Mouse (Mus musculus): ENCODE measurements around the gene Rpl23. TPM values are rescaled to one million over a fixed set of nuclear protein-coding genes. Genes with fewer than 3 reads are reported as not detected.

Rpl23 gene
- total and polyA plus RNA-seq, 3 experiments = 921 to 2,072 TPM; not detected in 1

DNA sequence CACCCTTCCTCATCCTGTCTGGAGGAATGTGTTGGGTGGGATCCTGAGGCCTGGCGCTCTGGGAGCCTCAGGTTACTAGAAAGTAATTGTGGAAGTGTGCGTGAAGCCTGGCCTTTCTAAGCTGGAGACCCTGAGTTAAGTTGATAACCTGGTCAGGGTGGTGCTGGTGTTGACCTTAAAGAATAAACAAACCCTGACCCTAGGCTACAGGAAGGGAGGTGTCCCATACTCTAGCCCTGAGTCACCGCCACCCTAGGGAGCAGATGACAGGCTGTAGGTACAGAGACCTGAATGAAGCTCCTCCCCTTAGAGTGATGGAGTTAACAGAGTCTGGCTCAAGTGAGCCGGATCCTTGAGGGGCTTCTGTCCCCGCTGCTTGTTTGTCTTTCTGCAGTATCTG lies 21.6 kb upstream of the Rpl23 start:
- Histone ChIP-seq H3K27me3 (ENCODE audit: control insufficient read depth in 1 of 2, insufficient read depth in 2 of 2, low read length in 2 of 2) (no peaks in the 10 kb centered on the region), H3K9ac (ENCODE audit: control insufficient read depth, low read depth, low read length, poor library complexity, severe bottlenecking) (no peak overlapping the region), H3K4me3 (ENCODE audit: control insufficient read depth in 1 of 2, insufficient read depth in 1 of 2, low read depth in 2 of 2, low read length in 2 of 2) (no peak overlapping the region), H3K9me3 (replicated peaks; ENCODE audit: insufficient read depth, low read length) (no peaks in the 10 kb centered on the region), H3K79me2 (ENCODE audit: control insufficient read depth, insufficient read depth, low read length, poor library complexity) (peaks cover 13% of the 10 kb centered on the region; the same call in 1 of the 2 replicates), H3K27ac (ENCODE audit: control insufficient read depth, low read depth, low read length) (no peak overlapping the region), H3K4me1 (ENCODE audit: control insufficient read depth in 1 of 2, insufficient read depth in 2 of 2, low read length in 2 of 2) (peaks cover 2 to 18% of the 10 kb centered on the region in 2 experiments; a peak in 3 of 4 replicates), H3K36me3 (ENCODE audit: control insufficient read depth in 1 of 2, insufficient read depth in 2 of 2, low read length in 2 of 2) (peaks cover 0 to 12% of the 10 kb centered on the region in 2 experiments; a peak in 2 of 4 replicates)
- DNase-seq (ENCODE audit: low read depth, low spot score) = no peak
- no peak for TF ChIP-seq NELFE (IDR thresholded peaks at IDR 0.05; ENCODE audit: low read depth, low read length)
- no peak for TF ChIP-seq UBTF (IDR thresholded peaks at IDR 0.05; ENCODE audit: borderline replicate concordance, insufficient read depth, low read depth, low read length)
- TF ChIP-seq ELF1 (IDR thresholded peaks at IDR 0.05; ENCODE audit: low read depth, low read length) = no peak
- TF ChIP-seq POLR2AphosphoS2 (IDR thresholded peaks at IDR 0.05; ENCODE audit: low read length) = no peak
- no peak for TF ChIP-seq TAL1 (IDR thresholded peaks at IDR 0.05; ENCODE audit: low read length)
- no peak for TF ChIP-seq BHLHE40 (IDR thresholded peaks at IDR 0.05; ENCODE audit: borderline replicate concordance, low read depth, low read length)
- no peak for TF ChIP-seq MYC (IDR thresholded peaks at IDR 0.05; ENCODE audit: low read depth, low read length)
- no peak for TF ChIP-seq E2F4 (IDR thresholded peaks at IDR 0.05; ENCODE audit: borderline replicate concordance, low read depth, low read length)
- TF ChIP-seq SIN3A (IDR thresholded peaks at IDR 0.05; ENCODE audit: low read length) = no peak
- no peak for TF ChIP-seq MXI1 (IDR thresholded peaks at IDR 0.05; ENCODE audit: low read depth, low read length)
- no peak for TF ChIP-seq TBP (IDR thresholded peaks at IDR 0.05; ENCODE audit: low read depth, low read length)
- no peak for TF ChIP-seq MAX (IDR thresholded peaks at IDR 0.05; ENCODE audit: low read length)
- TF ChIP-seq USF1 (IDR thresholded peaks at IDR 0.05; ENCODE audit: low read depth, low read length) = no peak

DNA sequence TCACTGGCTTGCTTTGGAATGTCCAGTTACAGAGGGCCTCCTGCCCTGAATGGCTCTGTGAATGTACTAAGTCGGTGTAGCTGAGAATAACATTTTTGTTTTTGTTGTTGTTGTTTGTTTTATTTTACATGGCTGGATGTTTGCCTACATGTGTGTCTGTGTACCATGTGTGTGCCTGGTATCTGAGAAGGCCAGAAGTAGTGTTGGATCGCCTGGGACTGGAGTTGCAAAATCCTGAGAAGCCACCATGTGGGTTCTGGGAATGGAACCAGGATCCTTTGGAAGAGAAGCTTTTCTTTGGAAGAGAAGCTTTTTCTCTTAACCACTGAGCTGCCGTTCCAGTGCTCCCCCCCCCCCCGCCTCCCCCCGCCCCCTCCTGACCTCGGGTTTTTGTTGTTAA lies 20.3 kb upstream of the Rpl23 start:
- DNase-seq (ENCODE audit: low read depth, low spot score) = no peak
- Histone ChIP-seq H3K27ac (ENCODE audit: control insufficient read depth, low read depth, low read length) (no peak overlapping the region), H3K9ac (ENCODE audit: control insufficient read depth, low read depth, low read length, poor library complexity, severe bottlenecking) (no peak overlapping the region)

DNA sequence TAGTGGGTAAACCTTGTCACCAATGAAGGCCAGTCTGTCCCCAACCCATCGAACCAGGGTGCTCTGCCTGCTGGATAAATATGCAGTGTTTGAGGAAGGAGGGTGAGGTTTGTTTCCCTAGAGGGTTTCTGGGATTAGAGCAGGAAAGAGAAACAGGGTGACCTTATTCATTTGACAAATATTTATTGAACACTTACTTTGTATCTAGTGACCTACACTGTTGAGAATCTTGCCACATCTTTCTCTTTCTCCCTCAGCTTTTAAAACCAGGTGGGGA lies 19.9 kb upstream of the Rpl23 start:
- Histone ChIP-seq H3K4me1 (ENCODE audit: control insufficient read depth in 1 of 2, insufficient read depth in 2 of 2, low read length in 2 of 2) (peaks cover 2 to 18% of the 10 kb centered on the region in 2 experiments; a peak in 3 of 4 replicates), H3K79me2 (ENCODE audit: control insufficient read depth, insufficient read depth, low read length, poor library complexity) (peaks cover 13% of the 10 kb centered on the region; the same call in 1 of the 2 replicates), H3K27me3 (ENCODE audit: control insufficient read depth in 1 of 2, insufficient read depth in 2 of 2, low read length in 2 of 2) (no peaks in the 10 kb centered on the region), H3K9me3 (replicated peaks; ENCODE audit: insufficient read depth, low read length) (no peaks in the 10 kb centered on the region), H3K36me3 (ENCODE audit: control insufficient read depth in 1 of 2, insufficient read depth in 2 of 2, low read length in 2 of 2) (peaks cover 0 to 12% of the 10 kb centered on the region in 2 experiments; a peak in 2 of 4 replicates), H3K9ac (ENCODE audit: control insufficient read depth, low read depth, low read length, poor library complexity, severe bottlenecking) (no peak overlapping the region), H3K27ac (ENCODE audit: control insufficient read depth, low read depth, low read length) (no peak overlapping the region), H3K4me3 (ENCODE audit: control insufficient read depth in 1 of 2, insufficient read depth in 1 of 2, low read depth in 2 of 2, low read length in 2 of 2) (no peak overlapping the region)
- TF ChIP-seq ZMIZ1 (IDR thresholded peaks at IDR 0.05; ENCODE audit: low read depth, low read length) (no peak), NELFE (IDR thresholded peaks at IDR 0.05; ENCODE audit: low read depth, low read length) (no peak)
- DNase-seq (ENCODE audit: low read depth, low spot score) = no peak

More for the DNA sequence above, 20.3 kb upstream of the Rpl23 start:
- Histone ChIP-seq H3K79me2 (ENCODE audit: control insufficient read depth, insufficient read depth, low read length, poor library complexity) (peaks cover 13% of the 10 kb centered on the region; the same call in 1 of the 2 replicates), H3K36me3 (ENCODE audit: control insufficient read depth in 1 of 2, insufficient read depth in 2 of 2, low read length in 2 of 2) (peaks cover 0 to 12% of the 10 kb centered on the region in 2 experiments; a peak in 2 of 4 replicates), H3K4me1 (ENCODE audit: control insufficient read depth in 1 of 2, insufficient read depth in 2 of 2, low read length in 2 of 2) (peaks cover 2 to 18% of the 10 kb centered on the region in 2 experiments; a peak in 3 of 4 replicates), H3K27me3 (ENCODE audit: control insufficient read depth in 1 of 2, insufficient read depth in 2 of 2, low read length in 2 of 2) (no peaks in the 10 kb centered on the region), H3K9me3 (replicated peaks; ENCODE audit: insufficient read depth, low read length) (no peaks in the 10 kb centered on the region), H3K4me3 (ENCODE audit: control insufficient read depth in 1 of 2, insufficient read depth in 1 of 2, low read depth in 2 of 2, low read length in 2 of 2) (no peak overlapping the region)
- no peak for TF ChIP-seq MAX (IDR thresholded peaks at IDR 0.05; ENCODE audit: low read length)
- TF ChIP-seq NELFE (IDR thresholded peaks at IDR 0.05; ENCODE audit: low read depth, low read length) = no peak
- TF ChIP-seq RAD21 (IDR thresholded peaks at IDR 0.05; ENCODE audit: low read depth, low read length) = no peak

Measured in MEL (cell line).